Mouse (Mus musculus) small intestine, adult 2 months (tissue): Measurements from ENCODE around the gene Smyd3.

Source experiments
- CTCF ChIP-seq: fragments of 200-500 bp; IDR thresholded peaks from 2 replicates; pipeline ENCODE4 v1.5.1; 2012; ENCODE audit warnings: low read depth, mild to moderate bottlenecking, control low read depth, inconsistent platforms, low read length, moderate library complexity, mixed read lengths; ENCODE audit not compliant: insufficient replicate concordance, insufficient read length; ENCODE audit errors: extremely low read depth
- POLR2A ChIP-seq: fragments of 200-500 bp; IDR thresholded peaks from 2 replicates; pipeline ENCODE4 v1.6.1; 2012; ENCODE audit warnings: low read depth, mild to moderate bottlenecking, control low read depth, inconsistent platforms, low read length, moderate library complexity

DNA sequence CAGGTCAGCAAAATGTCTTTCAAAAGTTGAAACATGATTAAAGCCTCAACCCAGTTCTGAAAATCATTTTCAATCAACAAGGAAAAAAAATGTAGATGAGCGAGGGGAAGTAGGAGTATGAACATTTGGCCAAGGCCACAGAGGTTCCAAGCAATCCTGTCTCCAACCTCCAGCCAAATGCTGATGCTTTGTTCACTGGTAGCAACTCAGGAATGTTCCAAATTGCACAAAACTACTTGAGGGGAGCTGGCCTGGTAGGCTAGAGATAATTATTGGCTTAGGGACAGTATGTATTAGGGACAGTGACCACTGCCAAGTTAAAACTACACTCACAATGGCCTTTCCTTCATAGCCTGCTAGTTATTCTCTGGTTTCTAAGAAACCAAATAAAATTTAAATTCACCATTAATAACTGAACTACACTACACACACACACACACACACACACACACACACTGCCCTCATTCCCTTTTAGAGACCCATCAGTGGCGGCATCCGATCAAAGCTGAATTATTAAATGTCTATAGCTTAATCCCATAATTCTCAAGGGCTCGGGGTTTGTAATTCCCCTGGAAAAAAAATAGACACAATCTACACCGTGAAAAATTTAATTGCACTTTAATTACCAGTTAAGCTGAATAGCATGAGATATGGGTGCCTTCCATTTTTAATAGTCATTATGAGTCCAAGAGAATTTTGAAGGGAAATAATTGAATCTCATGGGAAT is 514.3 kb downstream of the Smyd3 start:
- TF ChIP-seq CTCF = no peak
- TF ChIP-seq POLR2A = no peak
